Mouse (Mus musculus): ENCODE measurements at regions not wholly inside any gene's neighbourhood (a gene's known extent, or its start where the extent isn't known, plus 50 kb on each side); places are given as distances from the start of the nearest gene placed in this dataset.
"Not testable (repeated sequence)": the region's sequence is repeated elsewhere in the genome, so short reads cannot be mapped to it uniquely, and the experiment has no call there.

DNA sequence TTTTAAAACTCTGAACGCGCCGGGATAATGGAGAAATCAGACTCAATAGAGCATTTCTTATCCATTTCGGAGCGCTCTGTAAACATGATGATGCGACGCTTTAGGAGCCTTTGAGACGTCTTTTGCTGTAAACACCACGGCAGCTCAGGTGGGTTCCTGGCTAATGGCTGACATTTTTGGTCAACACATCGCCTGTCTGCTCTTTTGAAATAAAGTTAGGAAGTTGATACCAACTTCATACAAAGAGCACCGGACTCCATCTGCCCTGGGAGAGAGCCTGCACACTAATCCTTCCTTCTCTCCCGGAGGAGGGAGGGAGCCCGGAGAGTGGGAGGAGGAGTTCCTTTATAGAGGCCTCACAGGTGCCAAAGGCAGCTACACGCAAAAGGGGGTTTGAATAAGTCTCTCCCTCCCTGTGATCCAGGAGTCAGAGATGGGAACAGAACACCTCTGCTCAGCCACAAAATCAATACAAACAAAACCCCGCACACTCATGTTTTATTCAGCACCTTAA is 63.8 kb upstream of the Srsf6 start:
- DNase-seq (ENCODE audit: low read depth, low spot score): no peak

DNA sequence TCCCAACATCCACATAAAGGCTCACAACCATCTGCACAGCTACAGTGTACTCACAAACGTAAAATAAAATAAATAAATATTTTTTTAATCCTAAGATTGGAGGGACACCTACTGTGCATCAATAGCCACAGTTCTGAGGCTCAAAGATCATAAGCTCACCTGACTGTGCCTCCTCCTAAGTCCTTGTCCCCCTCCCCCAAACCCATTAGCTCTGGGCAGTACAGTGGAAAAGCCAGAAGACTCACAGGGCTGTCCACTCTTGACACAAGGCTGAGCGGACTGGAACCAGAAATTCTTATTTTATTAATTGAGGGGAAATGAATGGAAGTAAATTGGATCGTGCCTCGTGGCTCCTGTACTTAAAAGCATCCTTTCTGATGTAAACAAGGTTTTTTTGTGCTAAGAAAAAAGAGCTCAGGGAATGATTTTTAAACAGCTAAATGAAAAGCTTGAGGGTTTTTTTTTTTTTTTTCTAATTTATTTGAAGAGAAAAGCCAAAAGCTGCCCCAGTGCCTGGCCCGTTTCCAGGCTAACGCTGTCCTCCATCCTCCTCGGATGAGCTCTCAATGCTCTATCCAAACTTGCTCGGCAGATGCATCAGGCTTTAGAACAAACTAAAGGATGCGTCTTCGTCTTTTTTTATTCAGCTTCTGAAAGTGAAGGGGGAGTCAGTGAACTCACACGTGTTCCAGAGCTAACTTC is 64.6 kb upstream of the Srsf6 start:
- DNase-seq (ENCODE audit: low read depth, low spot score): no peak

DNA sequence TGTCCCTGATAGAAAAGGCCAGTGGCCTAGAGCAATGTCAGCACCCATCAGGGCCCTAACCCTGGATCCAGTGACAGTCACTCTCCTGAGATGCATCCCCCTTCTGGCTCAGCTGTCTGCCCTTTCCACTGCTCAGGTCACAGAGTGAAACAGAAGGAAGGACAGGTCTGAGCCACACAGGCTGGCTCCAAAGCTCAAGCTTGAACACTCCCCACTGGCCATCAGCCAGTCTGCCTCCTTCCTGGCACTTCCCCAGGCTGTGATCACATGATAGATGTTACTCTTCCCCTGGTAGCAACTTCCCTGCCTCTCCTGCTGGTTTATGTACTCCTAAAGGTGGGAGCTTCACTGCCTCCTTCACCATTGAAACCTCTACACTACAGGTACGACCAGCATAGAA is 66.8 kb upstream of the Srsf6 start:
- no peak for DNase-seq (ENCODE audit: low read depth, low spot score)

DNA sequence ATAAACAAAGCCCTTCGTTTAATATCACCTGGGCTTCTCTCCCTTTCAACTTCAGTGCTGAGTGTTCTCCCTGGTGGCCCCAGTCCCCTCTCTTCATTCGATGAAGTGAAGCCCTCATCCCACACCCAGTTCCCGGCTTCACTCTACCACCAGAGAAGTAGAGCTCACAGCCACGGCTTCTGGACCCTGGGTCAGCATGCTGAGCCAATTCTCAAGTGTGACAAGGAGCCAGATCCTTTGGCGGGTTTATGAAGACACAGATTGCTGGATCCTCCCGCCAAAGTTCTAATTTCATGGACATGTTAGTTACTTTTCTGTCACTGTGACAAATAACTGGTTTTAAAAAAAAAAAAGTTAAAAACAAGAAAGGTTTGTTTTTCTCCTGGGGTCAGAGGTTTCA is 76.7 kb upstream of the Srsf6 start:
- DNase-seq (ENCODE audit: low read depth, low spot score): no peak

DNA sequence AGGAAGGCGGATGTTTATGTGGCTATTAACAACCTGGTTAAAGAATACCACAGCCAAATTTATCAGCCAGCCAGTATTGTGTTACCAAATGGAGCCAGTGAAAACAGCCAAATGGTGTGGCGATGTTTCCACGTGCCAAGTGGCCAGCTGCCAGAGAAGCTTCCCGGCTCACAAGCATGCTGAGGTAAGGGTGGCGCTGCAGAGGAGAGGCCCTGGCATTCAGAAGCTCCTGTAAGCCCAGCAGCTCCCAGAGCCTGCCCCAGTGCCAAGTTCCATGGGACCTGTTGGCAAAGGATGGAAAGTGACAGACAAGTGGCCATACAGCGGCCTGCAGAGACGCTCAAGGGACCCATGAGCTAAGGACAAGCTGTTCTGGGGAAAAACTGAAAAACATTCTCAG is 77.8 kb upstream of the Srsf6 start:
- DNase-seq (ENCODE audit: low read depth, low spot score): no peak

DNA sequence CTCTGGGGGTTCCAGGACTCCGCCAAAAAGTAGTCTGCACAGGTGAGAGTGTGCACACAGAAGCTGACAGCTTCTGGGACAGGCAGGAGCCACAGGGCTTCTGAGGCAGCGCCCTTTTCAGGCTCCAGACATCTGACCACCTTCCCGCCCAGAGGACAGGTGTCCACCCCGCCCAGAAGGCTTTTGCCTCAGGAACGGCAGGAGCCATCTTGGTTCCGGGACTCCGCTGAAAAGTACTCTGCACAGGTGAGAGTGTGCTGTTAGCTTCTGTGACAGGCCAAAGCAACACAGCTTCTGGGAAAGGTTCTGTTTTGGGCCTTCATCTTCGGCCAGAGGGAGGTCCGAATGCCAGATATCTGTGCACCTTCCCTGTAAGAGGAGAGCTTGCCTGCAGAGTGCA is 89.6 kb upstream of the Srsf6 start:
- not testable (repeated sequence) for DNase-seq (ENCODE audit: low read depth, low spot score)

DNA sequence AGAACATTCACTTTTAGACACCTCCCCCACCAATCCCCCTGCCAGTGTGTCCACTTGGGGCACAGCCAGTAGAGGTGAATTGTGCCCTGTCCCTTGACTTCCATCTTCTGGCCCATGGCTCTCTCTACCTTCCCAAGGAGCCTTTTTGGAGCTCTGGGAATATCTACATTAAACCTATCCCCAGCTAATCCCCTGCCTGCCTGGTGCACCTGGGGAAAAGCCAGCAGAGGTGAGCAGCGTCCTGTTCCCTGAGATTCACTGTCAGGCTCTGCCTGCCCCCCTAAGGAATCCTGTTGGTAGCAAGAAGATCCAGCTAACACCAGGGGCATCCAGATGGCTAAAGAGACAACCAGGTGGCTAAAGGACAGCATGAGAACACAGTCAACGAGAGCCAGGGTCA is 93.6 kb upstream of the Srsf6 start:
- DNase-seq (ENCODE audit: low read depth, low spot score): no peak

DNA sequence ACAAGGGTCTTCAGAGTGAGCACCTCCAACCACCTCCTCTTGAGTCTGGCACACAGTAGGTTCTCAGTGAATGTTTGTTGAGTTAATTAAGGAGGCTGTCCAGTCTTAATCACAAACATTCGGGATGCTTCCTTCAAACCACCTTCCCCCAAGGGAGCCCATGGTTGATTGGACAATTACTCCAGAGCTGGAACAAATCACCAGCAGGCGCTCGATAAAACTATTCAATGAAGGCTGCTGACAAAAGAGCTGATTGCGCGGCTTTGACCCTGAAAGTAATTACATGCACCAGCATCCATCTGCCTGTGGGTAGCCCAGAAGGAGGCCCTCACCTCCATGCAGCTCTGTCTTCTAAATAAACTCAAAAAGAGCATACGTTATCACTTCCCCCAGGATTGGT is 97.6 kb upstream of the Srsf6 start:
- DNase-seq (ENCODE audit: low read depth, low spot score): no peak

DNA sequence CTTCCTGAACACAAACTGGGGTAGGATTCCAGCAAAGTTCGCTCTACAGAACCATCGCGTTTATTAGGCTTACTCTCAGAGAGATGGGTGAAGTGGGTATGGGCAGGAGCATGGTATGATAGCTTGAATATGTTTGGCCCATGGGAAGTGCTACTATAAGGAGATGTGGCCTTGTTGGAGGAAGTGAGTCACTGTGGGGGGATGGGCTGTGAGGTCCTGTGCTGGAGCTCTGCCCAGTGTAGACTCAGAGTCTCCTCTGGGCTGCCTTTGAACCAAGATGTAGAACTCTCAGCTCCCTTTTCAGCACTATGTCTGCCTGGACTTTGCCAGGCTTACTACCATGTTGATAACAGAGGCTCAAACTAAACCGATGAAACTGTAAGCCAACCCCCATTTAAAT is 112.5 kb upstream of the Srsf6 start:
- DNase-seq (ENCODE audit: low read depth, low spot score): no peak

DNA sequence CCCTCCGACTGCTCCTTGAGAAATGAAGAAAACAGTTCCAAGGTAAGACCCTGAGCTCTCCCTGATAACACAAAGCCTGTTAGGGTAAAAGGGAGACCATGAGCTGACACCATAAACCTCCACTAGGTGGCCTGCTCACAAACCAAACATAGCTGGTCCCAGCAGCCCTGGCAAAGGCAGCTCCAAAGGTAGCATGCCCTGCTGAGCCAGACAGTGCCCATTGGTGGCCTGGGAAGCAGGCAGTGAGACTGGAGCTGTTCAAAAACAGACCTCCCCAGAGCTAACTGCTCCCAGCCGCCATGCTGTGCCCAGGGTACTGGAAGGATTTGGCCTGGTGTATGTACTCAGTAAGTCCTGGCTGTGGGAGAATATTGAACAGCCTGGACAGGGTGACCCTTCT is 117.1 kb upstream of the Srsf6 start:
- no peak for DNase-seq (ENCODE audit: low read depth, low spot score)

DNA sequence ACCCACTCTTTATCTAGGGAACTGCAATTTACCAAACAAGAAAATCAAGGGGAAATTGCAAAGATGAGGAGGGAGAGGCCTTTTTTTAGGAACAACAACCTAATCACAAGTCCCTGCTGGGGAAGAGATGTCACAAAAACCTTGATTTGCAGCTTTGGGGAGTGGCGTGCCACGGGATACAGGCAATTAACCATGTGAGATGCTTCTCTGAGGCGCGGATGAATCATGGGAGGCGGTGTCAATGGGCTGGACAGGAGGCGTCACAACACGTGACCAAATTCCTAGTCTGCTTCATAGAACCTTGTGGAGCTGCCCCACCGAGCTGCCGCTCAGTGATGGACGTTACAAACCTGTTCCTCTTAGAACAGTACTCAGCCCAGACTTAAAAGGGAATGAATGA is 123.6 kb upstream of the Srsf6 start:
- peak; percentile 33 for DNase-seq (ENCODE audit: low read depth, low spot score)

DNA sequence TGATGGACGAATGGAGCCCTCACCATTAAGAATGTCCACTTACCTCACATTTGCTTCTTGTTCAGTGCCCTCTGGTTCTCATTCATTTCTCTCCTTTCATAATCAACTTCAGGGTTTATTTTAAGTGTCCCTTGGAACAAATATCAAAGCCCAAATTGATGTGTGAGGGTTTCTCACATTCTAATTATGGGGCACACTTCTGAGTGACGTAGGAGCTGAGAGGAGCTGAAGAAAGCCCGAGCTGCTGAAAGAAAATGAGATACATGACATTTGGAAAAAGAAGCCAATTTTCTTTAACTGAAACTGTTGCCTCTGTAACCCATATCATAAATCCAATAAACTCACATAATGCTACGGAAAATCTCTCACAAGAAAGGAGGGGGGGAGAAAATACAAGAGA is 134.8 kb upstream of the Srsf6 start:
- DNase-seq (ENCODE audit: low read depth, low spot score): no peak

DNA sequence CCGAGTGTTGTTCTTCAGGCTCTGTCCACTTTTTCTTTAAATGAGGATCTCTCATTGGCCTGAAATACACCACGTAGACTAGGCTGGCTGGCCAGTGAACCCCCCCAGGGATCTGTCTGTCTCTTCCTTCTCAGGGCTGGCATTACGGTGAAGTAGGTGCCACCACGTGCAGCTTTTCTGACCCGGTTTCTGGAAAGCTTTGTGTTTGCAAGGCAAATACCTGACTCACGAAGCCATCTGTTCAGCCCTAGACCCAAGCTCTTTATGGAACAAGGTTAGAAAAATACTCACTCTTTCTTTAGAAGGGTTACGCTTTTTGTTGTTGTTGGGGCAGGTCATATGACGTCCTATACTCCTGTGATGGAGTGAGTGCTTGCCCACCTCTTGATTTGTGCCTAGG is 133.3 kb upstream of the Ptprt start:
- DNase-seq (ENCODE audit: low read depth, low spot score): no peak

DNA sequence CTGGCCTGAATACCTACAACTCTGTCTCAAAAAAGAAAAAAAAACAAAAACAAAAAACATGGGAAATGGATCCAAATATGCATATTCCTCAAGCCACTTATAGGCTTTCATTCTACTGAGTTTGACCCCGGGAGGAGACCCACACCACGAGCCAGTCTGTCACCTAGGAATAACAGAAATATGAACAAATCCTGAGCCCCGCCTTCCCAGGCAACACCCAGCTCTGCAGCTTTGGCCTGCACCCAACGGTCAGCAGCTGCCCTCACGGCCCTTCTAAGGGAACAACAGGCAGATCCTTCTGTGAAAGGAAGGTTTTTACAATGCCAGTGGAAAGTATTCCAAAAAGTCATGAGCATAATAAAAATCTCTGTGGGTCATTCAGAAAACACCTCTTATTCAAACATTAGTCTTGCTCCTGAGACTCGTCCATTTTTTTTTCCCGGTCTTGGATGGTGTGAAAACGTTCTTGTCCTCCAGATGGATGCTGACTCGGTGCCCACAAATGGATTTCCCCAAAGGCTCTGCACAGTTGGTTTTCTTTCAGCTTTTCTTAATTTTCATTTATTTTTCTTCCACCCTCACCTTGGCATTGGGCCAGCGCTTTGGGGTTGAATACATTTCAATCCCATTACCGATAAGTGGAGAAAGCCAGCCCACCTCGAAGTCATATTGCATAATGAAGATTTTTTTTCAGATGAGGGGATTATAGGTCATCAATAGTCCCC is 130.6 kb upstream of the Ptprt start:
- DNase-seq (ENCODE audit: low read depth, low spot score): no peak

DNA sequence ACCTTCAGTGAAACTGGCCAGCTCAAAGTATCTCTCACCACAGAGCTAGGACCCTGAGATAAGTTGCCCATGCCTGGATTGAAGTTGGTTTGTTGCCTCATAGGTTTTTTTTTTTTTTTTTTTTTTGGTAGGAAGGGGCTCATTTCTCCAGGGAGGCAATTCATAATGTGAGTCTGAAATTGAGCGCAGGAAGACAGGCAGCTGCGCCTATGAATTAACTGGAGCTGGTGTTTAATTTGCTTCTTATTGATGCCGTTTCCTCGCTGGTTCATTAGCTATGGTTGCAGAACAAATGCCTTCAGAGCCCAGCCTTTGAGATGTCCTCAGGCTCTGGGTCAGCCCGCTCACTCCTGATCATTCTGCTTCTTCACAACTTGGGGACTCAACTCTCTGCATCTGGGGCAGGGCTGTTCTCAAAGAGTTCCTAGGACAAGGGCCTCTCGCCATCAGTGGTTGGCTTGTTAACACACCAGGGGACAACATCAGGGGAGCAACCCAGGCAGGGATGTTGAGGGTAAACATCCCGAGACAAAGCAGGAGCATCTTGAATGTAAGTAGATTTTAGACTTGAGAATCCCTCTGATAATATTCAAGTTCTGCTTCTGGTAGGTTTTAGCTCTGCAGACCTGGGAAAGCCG is 123.3 kb upstream of the Ptprt start:
- no peak for DNase-seq (ENCODE audit: low read depth, low spot score)

DNA sequence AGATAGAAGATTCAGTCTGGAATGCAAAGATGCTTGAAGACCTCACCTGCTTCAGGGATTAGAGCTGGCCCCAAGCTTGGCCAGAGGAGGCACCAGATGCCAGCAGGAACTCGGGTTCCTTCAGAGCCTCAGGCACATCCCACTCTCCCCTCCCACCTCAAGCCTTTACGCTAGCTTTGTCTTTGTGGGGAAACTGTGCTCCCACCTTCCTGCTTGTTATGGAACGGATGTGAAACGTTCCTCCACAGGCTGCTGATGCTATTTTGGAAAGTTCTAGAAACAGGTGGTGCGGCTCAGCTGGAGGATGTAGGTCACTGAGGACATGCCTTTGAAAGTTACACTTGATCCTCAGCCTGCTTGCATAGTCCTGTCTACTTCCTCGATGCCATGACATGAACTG is 120.7 kb upstream of the Ptprt start:
- DNase-seq (ENCODE audit: low read depth, low spot score): peak; percentile 71

DNA sequence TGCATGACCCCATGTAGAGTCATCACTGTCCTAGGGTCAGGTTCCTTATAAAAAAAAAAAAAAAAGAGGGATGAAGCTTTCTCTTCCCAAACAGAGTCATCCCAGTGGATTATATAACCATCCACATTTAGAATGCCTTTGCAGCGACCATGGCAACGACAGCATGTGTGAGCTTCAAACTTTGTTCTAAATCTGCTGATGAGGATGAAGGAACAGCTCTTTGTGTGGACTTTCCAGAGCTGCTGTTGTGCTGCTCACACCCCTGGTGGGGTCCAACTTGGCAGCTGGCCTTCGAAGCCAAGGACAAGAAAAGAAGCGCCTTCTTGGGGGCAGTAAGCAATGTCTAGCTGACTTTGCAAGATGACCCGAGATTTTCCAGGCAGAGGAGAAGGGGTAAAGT is 115.6 kb upstream of the Ptprt start:
- peak; percentile 86 for DNase-seq (ENCODE audit: low read depth, low spot score)

DNA sequence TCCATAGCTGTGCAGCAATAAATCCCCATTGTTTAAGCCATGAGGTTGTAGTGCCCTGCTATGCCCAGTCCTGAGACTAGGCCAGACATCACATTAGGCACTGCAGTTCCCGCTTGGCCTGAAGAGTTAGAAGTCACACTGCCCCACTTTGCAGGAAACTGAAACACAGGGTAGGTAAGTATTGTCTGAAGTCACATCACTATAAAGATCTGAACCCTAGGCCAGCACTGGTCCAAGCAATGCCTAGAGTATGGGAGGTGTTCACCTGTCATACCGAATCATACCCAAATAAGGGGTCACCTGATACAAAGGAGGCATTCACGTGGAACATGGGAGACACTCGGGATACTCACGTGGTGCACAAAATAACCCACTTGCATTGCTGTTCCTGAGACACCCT is 111.6 kb upstream of the Ptprt start:
- DNase-seq (ENCODE audit: low read depth, low spot score): no peak

DNA sequence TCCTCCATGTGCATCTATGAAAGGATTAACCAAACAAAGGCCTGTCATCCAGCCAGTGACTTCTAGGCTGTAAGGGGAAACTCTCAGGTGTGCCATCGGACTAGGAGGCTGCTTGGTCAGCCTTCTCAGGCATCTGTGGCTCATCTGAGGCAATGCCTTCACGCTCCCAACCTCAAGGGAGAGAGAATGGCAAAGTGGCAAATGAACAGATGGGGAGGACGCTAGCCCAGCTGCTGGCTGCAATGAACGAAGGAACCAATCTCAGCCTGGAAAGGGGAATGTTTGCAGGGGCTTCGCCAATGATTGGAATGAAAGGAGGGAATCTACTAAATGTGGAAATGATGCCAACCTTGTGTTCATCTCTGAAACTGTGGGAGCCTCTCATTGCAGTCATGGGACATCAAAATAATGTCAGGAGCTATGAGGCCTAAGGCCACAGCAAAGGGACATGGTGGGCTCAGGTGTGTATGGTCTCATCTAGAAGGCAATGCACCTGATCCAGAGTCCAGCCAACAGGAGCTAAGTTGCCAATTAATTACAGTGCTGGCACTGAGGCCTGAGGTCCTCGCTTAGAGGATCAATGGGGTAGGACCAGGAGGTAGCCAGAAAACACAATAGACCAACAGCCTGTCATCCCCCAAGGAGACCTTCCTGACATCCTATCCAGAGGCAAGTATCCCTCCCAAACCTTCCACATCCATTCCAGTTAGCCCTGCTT is 108.9 kb upstream of the Ptprt start:
- DNase-seq (ENCODE audit: low read depth, low spot score): no peak

DNA sequence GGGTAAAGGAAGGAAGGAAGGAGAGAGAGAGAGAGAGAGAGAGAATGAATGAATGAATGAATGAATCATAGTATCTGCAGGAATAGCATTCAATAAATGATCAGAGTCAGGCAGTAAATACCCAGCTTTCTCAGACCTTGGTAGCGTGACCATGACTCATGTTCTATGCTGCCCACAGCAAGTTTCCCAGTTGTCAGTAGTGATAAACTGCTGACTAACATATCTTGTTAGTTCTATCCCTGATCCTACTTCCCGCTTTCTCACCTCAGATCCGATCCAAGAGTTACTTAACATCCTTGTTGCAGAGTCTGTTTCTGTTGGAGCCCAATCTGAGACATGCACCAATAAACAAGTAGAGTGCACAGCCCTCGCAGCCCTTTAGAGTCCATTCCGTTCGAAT is 103.1 kb upstream of the Ptprt start:
- peak; percentile 22 for DNase-seq (ENCODE audit: low read depth, low spot score)

DNA sequence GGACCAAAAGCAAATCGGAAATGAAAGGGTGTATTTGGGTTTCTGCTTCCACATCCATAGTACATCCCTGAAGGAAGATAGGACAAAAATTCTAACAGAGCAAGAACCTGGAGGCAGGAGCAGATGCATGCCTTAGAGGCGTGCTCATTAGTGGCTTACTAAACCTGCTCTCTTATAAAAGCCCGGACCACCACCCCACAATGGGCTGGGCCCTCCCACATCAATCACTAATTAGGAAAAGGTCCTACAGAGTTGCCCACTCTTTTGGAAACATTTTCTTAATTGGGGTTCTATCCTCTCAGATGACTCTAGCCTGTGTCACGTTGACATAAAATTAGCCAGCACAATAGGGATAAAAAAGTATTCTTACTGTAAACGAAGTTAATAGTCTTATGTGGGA is 79.6 kb upstream of the Ptprt start:
- no peak for DNase-seq (ENCODE audit: low read depth, low spot score)

DNA sequence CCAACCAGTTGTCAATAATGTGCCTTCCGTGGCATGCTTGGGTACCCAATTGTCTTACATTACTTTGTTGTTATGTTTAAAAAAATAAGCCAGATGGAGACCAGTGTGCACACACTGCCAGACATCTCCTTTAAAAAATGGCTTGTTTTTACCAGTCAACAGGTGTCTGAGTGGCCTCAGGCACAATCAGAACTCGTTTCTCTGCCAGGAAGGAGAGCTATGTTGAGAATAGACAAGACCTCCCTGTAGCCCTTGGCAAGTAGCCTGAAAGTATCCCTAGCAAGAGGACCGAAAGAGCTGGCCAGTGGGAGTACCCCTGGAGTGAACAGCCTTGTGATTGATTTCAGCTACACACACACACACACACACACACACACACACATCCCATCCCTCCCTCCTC is 74.8 kb upstream of the Ptprt start:
- DNase-seq (ENCODE audit: low read depth, low spot score): no peak

All from telencephalon, adult 2 months (tissue).